Mouse (Mus musculus) fibroblast of lung, adult 2 months (primary cell): ENCODE measurements around the gene Arcn1.

Source experiments
- DNase-seq: peaks from one replicate; pipeline ENCODE4 v3.0.0-alpha.2; 2011; ENCODE audit warnings: low read depth

The Arcn1 gene

GRCm38 (mm10) chr9:44719632-44720357 lies 47.9 kb downstream of the Arcn1 start:
- DNase-seq, result no peak

- no peak for DNase-seq
These were observed 48.6 kb downstream of the Arcn1 start for GRCm38 (mm10) chr9:44718937-44719631.

- no peak for DNase-seq
These were observed 49.8 kb downstream of the Arcn1 start for GRCm38 (mm10) chr9:44717822-44718242.

- no peak for DNase-seq
These were observed 50.4 kb downstream of the Arcn1 start for GRCm38 (mm10) chr9:44716997-44717821.

GRCm38 (mm10) chr9:44715705-44716362 lies 51.8 kb downstream of the Arcn1 start:
- DNase-seq, result no peak

GRCm38 (mm10) chr9:44715109-44715508 lies 52.5 kb downstream of the Arcn1 start:
- DNase-seq, result no peak

- DNase-seq, result no peak
These were observed 54.1 kb downstream of the Arcn1 start for GRCm38 (mm10) chr9:44713574-44713973.

- DNase-seq, result no peak
These were observed 54.6 kb downstream of the Arcn1 start for GRCm38 (mm10) chr9:44713080-44713479.

GRCm38 (mm10) chr9:44711602-44712001 lies 56.0 kb downstream of the Arcn1 start:
- no peak for DNase-seq

GRCm38 (mm10) chr9:44710213-44710612 lies 57.4 kb downstream of the Arcn1 start:
- no peak for DNase-seq

GRCm38 (mm10) chr9:44709600-44709999 lies 58.0 kb downstream of the Arcn1 start:
- DNase-seq, result no peak

- no peak for DNase-seq
These were observed 58.7 kb downstream of the Arcn1 start for GRCm38 (mm10) chr9:44708925-44709324.

GRCm38 (mm10) chr9:44708429-44708765 lies 59.2 kb downstream of the Arcn1 start:
- no peak for DNase-seq

GRCm38 (mm10) chr9:44707749-44708428 lies 59.8 kb downstream of the Arcn1 start:
- no peak for DNase-seq

- no peak for DNase-seq
These were observed 67.9 kb downstream of the Arcn1 start for GRCm38 (mm10) chr9:44699730-44700129.

GRCm38 (mm10) chr9:44699196-44699595 lies 68.4 kb downstream of the Arcn1 start:
- DNase-seq, result no peak

GRCm38 (mm10) chr9:44697866-44698265 lies 69.8 kb downstream of the Arcn1 start:
- DNase-seq, result no peak

GRCm38 (mm10) chr9:44693071-44693470 lies 74.6 kb downstream of the Arcn1 start:
- DNase-seq, result no peak

GRCm38 (mm10) chr9:44691671-44692520 lies 75.7 kb downstream of the Arcn1 start:
- DNase-seq, result no peak
